Mouse (Mus musculus) midbrain, embryonic 16.5 days (tissue): ENCODE measurements around the gene Elp4. TPM values are rescaled to one million over a fixed set of nuclear protein-coding genes. Genes with fewer than 3 reads are reported as not detected.

Source experiments
- polyA plus RNA-seq: library from polyadenylated mRNA; unstranded; fragments of >200 nt; fragmentation: Nextera tagmentation; extraction: Ambion mirVana; gene quantifications from 2 replicates; pipeline ENCODE4 v1.2.1, GENCODE M21; 2015

The Elp4 gene
- polyA plus RNA-seq, 1 experiment from 2014 or later: 41.3 TPM

Other genes with a start within 250 kb of the Elp4 start
- gene Pax6, start 235.7 kb downstream of the Elp4 start, polyA plus RNA-seq: 17.4 and 25.7 TPM in 2 replicates
- 97.6 and 98.9 TPM in 2 replicates for gene Immp1l, start 74 bp upstream of the Elp4 start, polyA plus RNA-seq
- gene Dnajc24, start 99.0 kb upstream of the Elp4 start, polyA plus RNA-seq: 22.1 and 28.3 TPM in 2 replicates